Mouse (Mus musculus) midbrain, embryonic 10.5 days (tissue): ENCODE measurements around the gene Gm49395. TPM values are rescaled to one million over a fixed set of nuclear protein-coding genes. Genes with fewer than 3 reads are reported as not detected.
A peak's percentile ranks its signal among the peaks of the same experiment; 100 is the strongest.

ENCODE experiments used
- DNase-seq: peaks from one replicate; pipeline ENCODE4 v3.0.0-alpha.2; 2017; ENCODE audit warnings: low spot score
- H3K27ac ChIP-seq: fragments of 300-500 bp; sonication (generic); replicated peaks from 2 replicates; pipeline ENCODE4 v1.5.1; 2016; ENCODE audit warnings: mild to moderate bottlenecking
- H3K27me3 ChIP-seq: fragments of 300-500 bp; sonication (generic); 2 replicates; pipeline ENCODE4 v1.6.1; 2016; ENCODE audit warnings: low read depth, mild to moderate bottlenecking; ENCODE audit not compliant: poor library complexity, severe bottlenecking
- H3K36me3 ChIP-seq: fragments of 300-500 bp; sonication (generic); 2 replicates; pipeline ENCODE4 v1.6.1; 2016; ENCODE audit warnings: mild to moderate bottlenecking, moderate library complexity
- H3K4me1 ChIP-seq: fragments of 300-500 bp; sonication (generic); 2 replicates; pipeline ENCODE4 v1.6.1; 2016
- H3K4me3 ChIP-seq: fragments of 300-500 bp; sonication (generic); 2 replicates; pipeline ENCODE4 v1.5.1; 2016; ENCODE audit warnings: mild to moderate bottlenecking, moderate library complexity
- H3K9me3 ChIP-seq: fragments of 300-500 bp; sonication (generic); replicated peaks from 2 replicates; pipeline ENCODE4 v1.6.1; 2016; ENCODE audit warnings: mild to moderate bottlenecking
- WGBS: fragments of 180-500 bp; shearing (Covaris S2); methylation state at CpG from one replicate; pipeline ENCODE4 v1.1.7; 2016; 5-methylcytosine and 5-hydroxymethylcytosine counted together
- polyA plus RNA-seq: library from polyadenylated mRNA; unstranded; fragments of >200 nt; fragmentation: Nextera tagmentation; extraction: Ambion mirVana; gene quantifications from 2 replicates; pipeline ENCODE4 v1.2.1, GENCODE M21; 2016

The Gm49395 gene
- polyA plus RNA-seq, 1 experiment from 2014 or later, result 2.2 TPM

DNA sequence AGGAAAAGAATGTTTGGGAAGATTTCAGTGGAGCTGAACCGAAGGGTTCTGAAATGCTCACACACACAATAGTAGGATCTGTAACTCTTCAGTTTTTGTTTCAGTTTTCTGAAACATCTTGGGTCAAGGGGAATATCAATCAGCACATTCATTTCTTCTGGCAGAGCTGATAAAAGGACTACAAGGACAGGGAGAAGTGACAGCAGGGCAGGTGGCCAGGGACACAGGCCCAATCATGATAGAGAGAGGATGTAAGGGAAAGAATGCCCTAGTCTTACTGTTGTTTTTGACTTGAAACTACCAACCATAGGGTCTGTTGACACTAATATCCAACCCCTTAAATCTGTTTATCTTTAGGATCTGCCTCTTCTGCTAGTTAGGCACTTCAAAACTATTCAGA lies 22.8 kb upstream of the Gm49395 start:
- Histone ChIP-seq H3K4me1 (no peaks in the 10 kb centered on the region), H3K9me3 (no peaks in the 10 kb centered on the region), H3K4me3 (no peak overlapping the region), H3K27ac (no peak overlapping the region), H3K27me3 (no peaks in the 10 kb centered on the region), H3K36me3 (no peaks in the 10 kb centered on the region)
- no peak for DNase-seq
- WGBS, result 85% methylated on average over 1 of the region's 1 CpGs

DNA sequence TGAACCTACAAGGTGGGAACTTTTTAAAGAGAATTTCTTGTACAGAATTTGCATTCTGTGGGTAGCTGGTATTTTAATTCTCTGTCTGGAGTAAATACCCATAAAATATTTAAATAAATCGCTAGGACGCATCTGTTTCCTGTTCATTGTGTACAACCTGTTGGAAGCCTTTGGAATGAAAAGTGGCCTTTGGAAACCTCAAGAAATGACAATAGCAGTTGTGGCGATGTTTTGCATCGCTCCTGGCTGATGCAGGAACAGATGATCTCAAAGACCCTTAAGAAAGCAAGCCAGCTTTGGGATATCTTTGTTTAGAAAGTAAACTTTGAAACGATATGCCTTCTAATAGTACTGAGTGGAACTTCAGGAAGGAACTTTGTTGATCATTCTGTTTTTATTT lies 17.0 kb upstream of the Gm49395 start:
- Histone ChIP-seq H3K4me3 (no peak overlapping the region), H3K4me1 (no peaks in the 10 kb centered on the region), H3K36me3 (no peaks in the 10 kb centered on the region), H3K9me3 (no peaks in the 10 kb centered on the region), H3K27me3 (no peaks in the 10 kb centered on the region), H3K27ac (no peak overlapping the region)
- WGBS, result 65% methylated on average over 5 of the region's 5 CpGs
- no peak for DNase-seq

DNA sequence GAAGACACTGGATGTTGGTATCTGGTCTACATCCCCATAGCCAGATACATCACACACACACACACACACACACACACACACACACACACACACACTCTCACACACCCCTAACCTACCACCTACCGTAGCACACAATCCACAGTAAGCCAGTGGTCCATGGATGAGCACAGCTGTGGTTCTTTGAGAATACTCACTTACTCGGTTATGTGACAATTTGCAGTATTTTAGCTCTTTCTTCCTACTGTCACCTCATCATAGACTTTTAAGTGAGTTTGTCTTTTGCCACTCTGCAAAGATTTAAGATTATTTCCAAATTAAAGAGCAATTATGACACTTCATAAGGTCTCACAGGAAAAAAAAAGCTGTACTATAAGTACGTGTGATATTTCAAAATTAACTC lies 16.5 kb upstream of the Gm49395 start:
- DNase-seq, result no peak
- Histone ChIP-seq H3K27ac (no peak overlapping the region), H3K27me3 (no peaks in the 10 kb centered on the region), H3K9me3 (no peaks in the 10 kb centered on the region), H3K4me1 (no peaks in the 10 kb centered on the region), H3K36me3 (no peaks in the 10 kb centered on the region), H3K4me3 (no peak overlapping the region)
- WGBS, result 86% methylated on average over 3 of the region's 3 CpGs

DNA sequence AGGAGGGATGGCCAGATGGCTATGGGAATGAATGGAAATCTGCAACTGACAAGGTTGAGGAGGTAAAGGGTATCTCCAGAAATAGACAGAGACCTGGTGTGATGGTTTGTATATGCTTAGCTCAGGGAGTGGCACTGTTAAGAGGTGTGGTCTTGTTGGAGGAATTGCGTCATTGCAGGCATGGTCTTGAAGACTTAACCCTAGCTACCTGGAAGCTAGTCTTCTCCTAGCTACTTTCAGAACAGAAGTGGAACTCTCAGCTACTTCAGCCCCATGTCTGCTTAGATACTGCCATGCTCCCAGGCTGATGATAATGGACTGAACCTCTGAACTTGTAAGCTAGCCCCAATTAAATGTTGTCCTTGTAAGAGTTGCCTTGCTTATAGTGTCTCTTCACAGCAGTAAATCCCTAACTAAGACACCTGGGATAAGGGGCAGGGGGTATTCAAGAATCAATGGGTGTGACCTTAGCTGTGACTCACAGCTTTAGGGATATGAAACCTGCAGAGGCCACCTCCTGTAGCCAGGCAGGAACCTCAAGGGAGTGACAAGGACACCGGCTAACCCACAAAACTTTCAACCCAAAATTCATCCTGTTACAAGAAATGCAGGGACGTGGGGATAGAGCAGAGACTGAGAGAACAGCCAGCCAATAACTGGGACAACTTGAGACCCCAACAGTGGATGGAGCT lies 15.4 kb upstream of the Gm49395 start:
- H3K4me1 ChIP-seq, result no peaks in the 10 kb centered on the region
- H3K9me3 ChIP-seq, result no peaks in the 10 kb centered on the region
- DNase-seq, result no peak
- no peak overlapping the region for H3K4me3 ChIP-seq
- H3K27ac ChIP-seq, result no peak overlapping the region
- no peaks in the 10 kb centered on the region for H3K36me3 ChIP-seq
- no peaks in the 10 kb centered on the region for H3K27me3 ChIP-seq
- 84% methylated on average over 3 of the region's 3 CpGs for WGBS

- Histone ChIP-seq H3K27me3 (no peaks in the 10 kb centered on the region), H3K9me3 (no peaks in the 10 kb centered on the region), H3K27ac (no peak overlapping the region), H3K36me3 (no peaks in the 10 kb centered on the region), H3K4me1 (no peaks in the 10 kb centered on the region), H3K4me3 (no peak overlapping the region)
- DNase-seq, result no peak
- 83% methylated on average over 4 of the region's 4 CpGs for WGBS
Measured at GRCm38 (mm10) chr13:115109628-115110027, 7.9 kb upstream of the Gm49395 start.

GRCm38 (mm10) chr13:115107436-115107835 lies 5.7 kb upstream of the Gm49395 start:
- 87% methylated on average over 8 of the region's 8 CpGs for WGBS
- H3K9me3 ChIP-seq, result no peaks in the 10 kb centered on the region

DNA sequence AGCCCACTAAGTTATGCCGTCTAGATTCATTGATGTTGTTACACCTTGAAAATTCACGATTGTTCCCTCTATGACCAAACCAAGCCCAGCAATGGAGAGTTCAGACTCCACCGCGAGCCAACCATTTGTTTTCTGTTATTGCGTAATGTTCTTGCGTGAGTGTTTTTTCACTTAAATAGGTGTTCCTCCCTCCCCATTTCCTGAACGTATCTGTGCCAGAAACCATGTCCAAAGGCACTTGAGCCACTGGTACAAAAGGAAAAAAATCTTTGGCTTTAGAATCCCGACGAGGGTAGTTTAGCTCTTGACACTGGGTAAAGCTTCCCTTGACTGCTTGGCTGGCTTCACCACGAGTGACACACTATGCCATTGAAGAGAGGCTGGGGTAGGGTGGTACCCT lies 4.5 kb upstream of the Gm49395 start:
- peaks cover 28% of the 10 kb centered on the region for H3K27me3 ChIP-seq
- no peaks in the 10 kb centered on the region for H3K36me3 ChIP-seq
- peaks cover 8% of the 10 kb centered on the region for H3K4me1 ChIP-seq
- no peak overlapping the region for H3K27ac ChIP-seq
- H3K9me3 ChIP-seq, result no peaks in the 10 kb centered on the region
- 88% methylated on average over 10 of the region's 10 CpGs for WGBS
- DNase-seq, result no peak
- H3K4me3 ChIP-seq, result no peak overlapping the region

More at GRCm38 (mm10) chr13:115107436-115107835, 5.7 kb upstream of the Gm49395 start:
- Histone ChIP-seq H3K4me3 (no peak overlapping the region), H3K4me1 (no peaks in the 10 kb centered on the region), H3K27ac (no peak overlapping the region), H3K27me3 (peaks cover 16% of the 10 kb centered on the region), H3K36me3 (no peaks in the 10 kb centered on the region)
- DNase-seq, result no peak

DNA sequence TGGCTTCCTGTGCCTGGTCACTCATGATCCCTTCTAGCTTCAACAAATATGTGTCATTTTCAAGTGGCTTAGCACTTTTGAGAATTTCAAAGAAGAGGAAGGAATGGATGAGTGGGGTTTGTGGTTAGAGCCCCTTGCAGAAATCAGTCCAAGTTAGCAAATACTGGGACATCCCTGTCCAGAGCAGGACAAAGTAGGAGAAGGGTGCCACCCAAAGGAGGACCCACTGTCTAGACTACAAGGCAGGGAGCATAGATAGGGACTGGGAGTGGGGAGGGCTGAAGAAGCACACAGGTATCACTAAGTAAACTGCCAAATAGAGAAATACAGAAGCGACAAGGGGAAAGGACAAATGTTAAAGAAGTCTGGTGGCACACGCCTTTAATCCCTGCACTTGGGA lies 1.0 kb upstream of the Gm49395 start:
- 93% methylated on average over 2 of the region's 2 CpGs for WGBS
- H3K9me3 ChIP-seq, result no peaks in the 10 kb centered on the region
- no peak for DNase-seq

DNA sequence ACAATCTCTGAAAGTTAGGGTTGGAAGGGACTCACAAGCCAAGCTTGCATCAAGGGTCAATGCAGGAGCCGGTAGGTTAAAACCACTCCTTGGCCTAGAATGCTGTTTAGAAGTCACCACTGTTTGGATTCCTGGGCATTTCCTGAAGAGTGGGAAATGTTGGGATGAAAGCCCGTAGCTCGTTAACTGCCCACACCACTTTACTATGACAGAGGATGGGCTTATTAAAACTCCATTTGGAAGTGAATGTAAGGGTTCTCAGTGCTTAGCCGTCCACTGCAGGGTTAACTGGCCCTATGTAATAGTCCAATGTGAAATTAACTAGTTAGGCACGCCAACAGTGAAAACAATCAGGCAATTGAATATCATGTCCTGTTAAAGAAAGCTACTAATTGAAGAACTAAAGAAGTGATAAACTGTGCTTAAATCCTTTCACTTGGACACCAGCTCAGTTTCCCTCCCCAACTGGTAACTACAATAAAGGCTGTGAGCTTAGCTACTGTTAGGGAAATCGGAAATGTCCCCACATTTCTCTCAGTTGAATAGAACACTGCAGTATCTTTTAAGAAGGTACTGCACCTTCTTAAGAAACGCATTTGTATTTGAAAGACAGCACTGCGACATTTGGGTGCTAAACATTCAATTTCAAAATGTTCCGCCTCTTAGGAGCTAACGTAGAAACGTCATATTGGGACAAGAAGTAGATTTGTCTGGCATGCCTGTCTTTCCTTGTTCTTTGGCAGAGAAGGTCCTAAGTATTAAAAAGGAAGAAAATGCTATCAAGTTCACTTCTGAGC lies 1.1 kb downstream of the Gm49395 start:
- Histone ChIP-seq H3K4me3 (peak overlapping the region; percentile 59; the same call in 1 of the 2 replicates), H3K9me3 (no peaks in the 10 kb centered on the region), H3K27me3 (peaks cover 54% of the 10 kb centered on the region), H3K4me1 (peaks cover 16% of the 10 kb centered on the region), H3K27ac (no peak overlapping the region), H3K36me3 (no peaks in the 10 kb centered on the region)
- no peak for DNase-seq
- WGBS, result 29% methylated on average over 11 of the region's 11 CpGs

More for the DNA sequence above, 1.0 kb upstream of the Gm49395 start:
- Histone ChIP-seq H3K4me3 (no peak overlapping the region), H3K27me3 (peaks cover 54% of the 10 kb centered on the region), H3K27ac (no peak overlapping the region), H3K4me1 (peaks cover 11% of the 10 kb centered on the region), H3K36me3 (no peaks in the 10 kb centered on the region)

DNA sequence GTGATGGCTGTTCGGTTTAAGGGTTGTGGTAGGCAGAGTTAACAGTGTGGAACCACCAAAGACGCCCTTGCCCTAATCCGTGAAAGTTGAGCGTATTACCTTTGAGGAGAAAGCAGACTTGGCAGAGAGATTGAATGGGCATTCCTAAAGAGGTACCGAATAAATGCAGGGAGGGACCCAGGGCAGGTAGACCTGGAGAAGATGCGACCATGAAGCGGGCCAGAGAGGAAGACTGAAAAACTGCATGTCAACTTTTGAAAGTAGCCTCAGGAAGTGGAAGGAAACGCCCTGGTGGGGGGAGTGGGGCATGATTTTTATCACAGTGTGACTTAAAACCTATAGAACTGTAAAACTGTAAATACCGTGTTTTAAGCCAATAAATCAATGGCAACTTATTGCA lies 2.3 kb downstream of the Gm49395 start:
- Histone ChIP-seq H3K9me3 (no peaks in the 10 kb centered on the region), H3K27me3 (peaks cover 54% of the 10 kb centered on the region), H3K27ac (no peak overlapping the region), H3K36me3 (no peaks in the 10 kb centered on the region), H3K4me3 (no peak overlapping the region), H3K4me1 (peaks cover 16% of the 10 kb centered on the region)
- DNase-seq, result no peak
- 85% methylated on average over 9 of the region's 9 CpGs for WGBS

DNA sequence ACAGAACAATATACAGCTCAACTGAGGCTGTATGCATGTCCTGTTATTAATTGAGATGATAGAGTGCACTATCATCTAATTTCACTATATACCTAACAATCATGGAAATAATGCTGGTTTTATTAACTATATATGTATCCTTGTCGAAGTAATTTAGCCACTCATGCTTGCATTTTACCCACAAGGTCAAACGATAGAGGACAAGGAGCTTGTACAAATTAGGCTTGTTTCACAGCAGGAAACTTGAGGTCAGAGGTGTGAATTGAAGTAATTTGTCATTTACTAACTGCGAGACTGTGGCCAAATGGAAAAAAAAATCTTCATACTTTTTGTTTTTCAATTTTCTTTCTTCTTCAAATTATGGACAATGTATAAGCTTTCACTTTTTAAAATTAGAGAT lies 3.5 kb downstream of the Gm49395 start:
- WGBS, result 90% methylated on average over 3 of the region's 3 CpGs
- H3K9me3 ChIP-seq, result no peaks in the 10 kb centered on the region
- H3K4me3 ChIP-seq, result no peak overlapping the region
- no peak overlapping the region for H3K27ac ChIP-seq
- DNase-seq, result no peak
- peaks cover 45% of the 10 kb centered on the region for H3K27me3 ChIP-seq
- H3K36me3 ChIP-seq, result no peaks in the 10 kb centered on the region
- H3K4me1 ChIP-seq, result peaks cover 16% of the 10 kb centered on the region

GRCm38 (mm10) chr13:115096965-115097364 lies 4.8 kb downstream of the Gm49395 start:
- H3K4me3 ChIP-seq, result no peak overlapping the region
- H3K27me3 ChIP-seq, result peaks cover 33% of the 10 kb centered on the region
- no peak for DNase-seq
- H3K36me3 ChIP-seq, result no peaks in the 10 kb centered on the region
- H3K9me3 ChIP-seq, result no peaks in the 10 kb centered on the region
- H3K27ac ChIP-seq, result no peak overlapping the region
- 72% methylated on average over 5 of the region's 5 CpGs for WGBS
- H3K4me1 ChIP-seq, result peaks cover 12% of the 10 kb centered on the region

- H3K36me3 ChIP-seq, result no peaks in the 10 kb centered on the region
- H3K27ac ChIP-seq, result no peak overlapping the region
- H3K4me3 ChIP-seq, result no peak overlapping the region
- no peak for DNase-seq
- H3K9me3 ChIP-seq, result no peaks in the 10 kb centered on the region
- peaks cover 27% of the 10 kb centered on the region for H3K27me3 ChIP-seq
- H3K4me1 ChIP-seq, result peaks cover 8% of the 10 kb centered on the region
- 73% methylated on average over 2 of the region's 2 CpGs for WGBS
Measured at GRCm38 (mm10) chr13:115096216-115096615, 5.5 kb downstream of the Gm49395 start.
